Mouse (Mus musculus) left cerebral cortex, adult 18-20 months (tissue): Measurements from ENCODE around the gene Gars. TPM values are rescaled to one million over a fixed set of nuclear protein-coding genes. Genes with fewer than 3 reads are reported as not detected.

Experiments used
- DNase-seq, 2 experiments: peaks; one replicate each; pipeline ENCODE4 v3.0.0; 2021 to 2022; ENCODE audit warnings: low spot score in 2 of 2, mixed read lengths in 1 of 2
- long read RNA-seq, 2 experiments: library from polyadenylated mRNA; stranded (forward); transcript quantifications; one replicate each; pipeline ENCODE4 v2.0.0; 2021
- total RNA-seq, 2 experiments: library from RNA; stranded (reverse); gene quantifications; 2 replicates each; pipeline ENCODE4 v1.2.3; 2021

Gene Gars
- 100 to 1,000 TPM; 138 to 155 TPM for total RNA-seq
- long read RNA-seq, experiment 1, transcript Gars-201 (17 exons, 2,380 nt): major isoform, 108 of 126 reads
- long read RNA-seq, experiment 1, partial matches to known transcripts: 14 of 126 reads
- long read RNA-seq, experiment 1, other reads (novel, unspliced or antisense): 4 of 126 reads
- long read RNA-seq, experiment 2, transcript Gars-201 (17 exons, 2,380 nt): major isoform, 94 of 103 reads
- long read RNA-seq, experiment 2, partial matches to known transcripts: 5 of 103 reads
- long read RNA-seq, experiment 2, other reads (novel, unspliced or antisense): 4 of 103 reads

DNA sequence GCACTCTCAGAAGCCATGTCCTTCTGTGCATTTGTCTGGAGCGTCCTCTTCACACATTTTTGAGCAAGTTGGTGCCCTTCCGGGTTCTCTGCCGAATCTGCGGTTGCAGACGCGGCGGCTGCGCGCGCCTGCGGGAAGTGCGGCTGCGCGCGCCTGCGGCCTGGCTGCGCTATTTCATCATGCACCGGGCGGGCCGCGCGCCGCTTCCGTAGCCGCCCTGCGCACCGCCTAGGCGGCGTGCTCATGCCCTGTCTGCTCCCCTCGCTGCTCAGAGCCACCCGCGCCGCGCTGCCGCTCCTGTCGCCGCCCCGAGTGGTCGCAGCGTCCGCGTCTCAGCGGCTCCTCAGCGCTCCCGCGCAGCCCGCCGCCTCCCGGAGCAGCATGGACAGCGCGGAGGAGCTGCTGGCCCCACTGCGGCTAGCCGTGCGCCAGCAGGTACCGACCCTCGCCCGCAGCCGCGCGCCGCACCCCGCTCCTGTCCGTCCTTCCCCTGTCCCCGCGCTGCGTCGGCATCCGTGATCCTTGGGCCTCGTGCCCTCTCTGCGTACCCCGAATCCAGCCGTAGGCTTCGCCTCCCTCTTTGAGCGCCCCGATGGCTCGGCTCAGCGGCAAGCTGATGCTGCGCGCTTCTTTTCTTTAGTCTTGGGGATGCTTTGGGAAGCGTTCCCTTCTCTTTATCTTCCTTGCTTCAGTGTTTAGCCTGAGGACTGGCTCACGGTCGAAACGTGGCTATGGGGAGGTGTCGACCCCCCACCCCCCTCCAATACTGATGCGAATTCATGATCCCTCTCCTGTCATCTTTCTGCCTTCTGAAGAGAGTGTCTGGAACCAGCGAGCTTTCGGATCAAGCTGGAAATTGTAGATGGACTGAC is at the start of gene Gars:
TSS of gene Gars (plus strand) at position 209 of the 872 bp plus-strand sequence.
- DNase-seq: peak; percentile 84 to 90

- no peak for DNase-seq
Measured at GRCm38 (mm10) chr6:54988141-54988540, 49.7 kb upstream of the Gars start.

DNA sequence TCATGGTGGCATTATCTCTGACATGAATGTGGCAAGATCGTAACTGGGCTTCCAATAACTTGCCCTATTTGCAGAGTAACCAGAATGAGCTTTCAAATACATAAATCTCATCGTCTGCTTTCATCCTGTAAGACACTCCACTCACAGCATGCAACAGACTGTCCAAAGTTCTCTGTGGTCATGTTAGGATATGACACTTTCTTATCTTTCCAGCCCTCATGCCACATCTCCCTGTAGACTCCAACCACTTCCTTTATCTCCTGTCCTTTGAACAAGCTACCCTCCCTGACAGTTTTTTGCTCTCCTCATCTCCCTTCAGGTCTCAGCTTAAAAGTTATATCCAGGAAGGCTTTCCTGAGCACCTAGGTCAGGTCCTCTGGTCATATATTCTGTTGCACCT is 46.6 kb upstream of the Gars start:
- no peak for DNase-seq

DNA sequence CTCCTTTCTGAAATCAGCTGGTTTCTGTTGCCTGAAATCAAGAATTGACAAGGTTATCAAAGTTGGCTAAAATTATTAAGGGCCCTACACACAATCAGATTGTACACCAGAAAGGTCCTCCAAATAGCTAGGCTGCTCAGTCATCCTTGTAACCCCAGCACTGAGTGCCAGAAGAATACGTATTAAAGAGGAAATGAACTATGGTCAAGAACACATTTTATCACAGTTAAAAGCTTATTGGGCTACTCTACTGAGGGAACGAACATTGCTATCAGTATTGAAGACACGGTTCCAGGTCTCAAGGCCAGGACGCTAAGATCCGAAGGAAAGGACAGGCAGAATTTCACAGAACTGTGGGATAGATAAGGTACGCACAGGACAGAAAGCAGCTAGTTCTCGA is 45.7 kb upstream of the Gars start:
- DNase-seq: no peak

DNA sequence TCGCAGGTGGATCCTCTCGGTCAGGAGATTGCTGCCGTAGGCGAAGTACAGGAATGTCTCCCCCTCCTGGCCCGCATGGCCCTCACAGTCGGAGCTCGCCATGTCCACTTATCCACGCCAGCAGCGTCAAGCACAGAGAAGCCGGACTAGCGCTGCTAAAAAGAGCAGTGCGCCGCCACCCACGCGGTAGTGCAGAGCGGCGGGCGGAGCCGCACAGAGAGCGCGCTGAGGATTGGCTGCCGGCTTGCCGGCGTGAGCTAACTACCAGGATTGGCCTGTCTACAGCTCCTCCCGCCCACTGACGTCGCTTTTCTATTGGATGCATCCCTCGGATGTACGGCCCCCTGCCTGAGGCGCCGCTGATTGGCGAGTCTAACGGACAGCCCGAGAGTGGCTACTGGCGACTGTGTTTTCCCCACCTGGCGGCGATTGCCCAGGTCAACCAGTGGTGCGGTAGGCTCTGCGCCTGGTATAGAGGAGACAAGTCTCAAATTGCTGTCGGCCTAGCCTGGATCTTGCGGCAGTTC is 45.0 kb upstream of the Gars start, which contains the start of gene Ggct:
TSS of gene Ggct (minus strand) at position 217 of the 527 bp plus-strand sequence.
- DNase-seq: peak; percentile 94 to 97

DNA sequence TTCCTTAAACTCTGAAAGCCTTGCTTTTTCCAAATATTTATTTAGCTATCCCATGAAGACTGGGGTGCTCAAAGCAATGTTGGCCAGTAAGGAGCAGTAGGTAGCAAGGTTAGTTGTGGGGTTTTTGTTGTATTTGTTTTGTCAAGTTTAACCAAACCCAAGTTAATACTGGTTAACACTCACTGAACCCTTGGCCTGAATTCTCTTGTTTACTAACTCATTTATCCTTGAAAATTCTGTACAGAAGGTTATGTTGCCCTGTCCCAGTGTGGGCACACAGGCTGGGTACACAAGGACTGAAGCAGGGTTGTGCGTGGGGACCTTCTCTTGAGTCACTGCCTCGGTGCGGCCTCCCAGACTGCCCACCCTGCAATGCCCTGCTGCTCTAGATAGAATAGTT is 41.4 kb upstream of the Gars start:
- no peak for DNase-seq

GRCm38 (mm10) chr6:54997726-54998125 is 40.1 kb upstream of the Gars start:
- no peak for DNase-seq

GRCm38 (mm10) chr6:55001320-55001719 is 36.5 kb upstream of the Gars start:
- no peak for DNase-seq

GRCm38 (mm10) chr6:55002438-55002837 is 35.4 kb upstream of the Gars start:
- DNase-seq: no peak

- no peak for DNase-seq
Measured at GRCm38 (mm10) chr6:55003559-55003958, 34.2 kb upstream of the Gars start.

- DNase-seq: no peak
Measured at GRCm38 (mm10) chr6:55008401-55008800, 29.4 kb upstream of the Gars start.

GRCm38 (mm10) chr6:55009391-55010230 is 28.2 kb upstream of the Gars start:
- peak in 1 of 2 experiments; percentile 7 for DNase-seq

- DNase-seq: no peak
Measured at GRCm38 (mm10) chr6:55010330-55011091, 27.3 kb upstream of the Gars start.

DNA sequence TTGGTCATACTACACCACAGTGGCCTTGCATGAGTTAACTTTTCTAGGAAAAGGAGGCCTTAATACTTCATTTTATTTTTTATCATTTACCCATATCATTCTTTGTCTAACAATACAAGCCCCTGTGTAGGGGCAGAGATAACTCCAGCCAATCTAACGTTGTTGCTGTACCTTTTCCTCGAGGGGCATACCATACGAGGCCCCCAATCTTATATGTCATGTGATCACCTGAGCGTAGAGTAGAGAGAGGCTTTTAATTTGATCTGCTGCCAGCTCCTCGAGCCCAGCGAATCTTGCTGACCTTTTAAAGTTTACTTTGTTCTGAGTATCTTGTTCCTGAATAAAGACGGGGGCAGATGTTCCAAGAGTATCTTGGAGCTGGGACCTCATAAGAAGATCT is 25.3 kb upstream of the Gars start:
- DNase-seq: no peak

GRCm38 (mm10) chr6:55014184-55014583 is 23.6 kb upstream of the Gars start:
- no peak for DNase-seq

DNA sequence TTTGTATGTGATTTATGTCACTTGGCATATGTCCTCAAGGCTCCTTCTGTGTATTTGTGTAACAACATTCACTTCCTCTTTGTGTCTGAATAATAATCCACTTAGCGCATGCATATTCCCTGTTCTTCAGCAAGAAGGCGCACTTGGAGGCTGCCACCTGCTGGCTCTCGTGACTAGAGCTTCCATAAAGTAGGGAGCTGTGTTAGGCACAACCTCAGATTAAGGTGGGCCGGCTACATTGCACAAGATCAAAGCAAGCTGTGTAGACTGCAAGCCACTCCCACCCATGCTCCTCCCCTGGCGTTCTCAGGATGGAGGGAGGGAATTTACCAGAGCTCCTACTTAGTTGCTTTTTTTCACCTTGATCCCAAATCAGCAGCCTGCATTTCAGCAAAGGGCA is 21.6 kb upstream of the Gars start:
- peak; percentile 51 for DNase-seq

DNA sequence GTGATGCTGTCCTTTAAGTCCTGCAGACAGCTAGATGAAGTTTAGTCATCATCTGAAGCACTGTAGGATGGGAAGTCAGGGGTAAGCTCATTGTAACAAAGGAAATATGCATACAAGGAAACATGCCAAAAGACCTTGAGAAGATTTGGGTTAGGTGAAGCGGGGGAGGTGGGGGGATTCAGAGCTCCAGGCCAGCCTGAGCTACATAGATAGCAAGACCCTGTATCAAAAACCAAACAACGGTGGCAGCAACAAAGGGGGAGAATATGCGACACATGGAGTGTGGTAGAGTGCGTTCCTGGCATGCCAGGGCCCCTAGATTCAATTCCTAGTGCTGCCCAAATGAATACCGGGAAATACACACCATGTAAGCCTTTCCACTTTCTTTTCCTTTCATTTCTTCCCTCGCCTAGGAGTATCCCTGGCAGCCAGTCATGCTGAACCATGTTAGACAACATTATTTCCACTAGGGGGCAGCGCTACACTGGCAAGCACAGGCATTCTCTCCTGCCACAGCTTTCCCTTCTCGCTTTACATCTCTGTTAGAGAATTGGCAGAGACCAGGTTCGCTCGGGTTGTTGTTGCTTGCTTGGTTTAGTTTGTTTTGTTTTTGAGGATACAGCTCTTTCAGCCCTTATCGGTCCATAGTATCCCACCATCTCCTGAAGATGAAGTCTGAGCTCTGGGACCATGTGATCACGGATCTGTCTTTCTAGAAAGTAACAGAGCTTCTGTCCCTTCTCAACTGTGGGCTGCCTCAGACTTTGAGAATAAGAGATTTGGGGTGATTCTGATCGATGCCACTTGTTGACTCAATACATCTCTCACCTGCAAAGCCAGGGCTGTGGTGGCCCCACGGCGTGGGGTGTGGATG is 20.9 kb upstream of the Gars start:
- DNase-seq: peak; percentile 45 to 65

DNA sequence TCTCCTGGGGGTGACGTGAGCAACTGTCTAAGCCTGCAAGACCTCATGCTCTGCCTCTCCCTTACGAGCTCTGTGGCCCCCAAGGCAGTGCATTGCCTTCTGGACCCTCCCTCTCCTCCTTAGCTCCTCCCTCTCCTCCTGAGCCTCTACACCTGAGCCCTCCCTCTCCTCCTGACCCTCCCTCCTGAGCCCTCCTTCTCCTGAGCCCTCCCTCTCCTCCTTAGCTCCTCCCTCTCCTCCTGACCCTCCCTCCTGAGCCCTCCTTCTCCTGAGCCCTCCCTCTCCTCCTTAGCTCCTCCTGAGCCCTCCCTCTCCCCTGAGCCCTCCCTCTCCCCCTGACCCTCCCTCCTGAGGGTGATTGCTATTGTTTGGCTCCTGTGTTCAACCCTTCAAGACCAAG is 19.4 kb upstream of the Gars start:
- no peak for DNase-seq

- DNase-seq: no peak
Measured at GRCm38 (mm10) chr6:55021806-55022205, 16.0 kb upstream of the Gars start.
